Mouse (Mus musculus): ENCODE measurements at regions not wholly inside any gene's neighbourhood (a gene's known extent, or its start where the extent isn't known, plus 50 kb on each side); places are given as distances from the start of the nearest gene placed in this dataset.
A peak's percentile ranks its signal among the peaks of the same experiment; 100 is the strongest.

GRCm38 (mm10) chr1:26573798-26574450 is 113.3 kb downstream of the 4931408C20Rik start:
- peak; percentile 40; the same call in 1 of the 2 replicates for ATAC-seq (ENCODE audit: poor library complexity, severe bottlenecking)

- no peak for ATAC-seq (ENCODE audit: poor library complexity, severe bottlenecking)
Observed at GRCm38 (mm10) chr1:26559505-26559904, 127.8 kb downstream of the 4931408C20Rik start.

- no peak for ATAC-seq (ENCODE audit: poor library complexity, severe bottlenecking)
Observed at GRCm38 (mm10) chr1:26524537-26524936, 162.7 kb downstream of the 4931408C20Rik start.

GRCm38 (mm10) chr1:26511368-26511767 is 175.9 kb downstream of the 4931408C20Rik start:
- no peak for ATAC-seq (ENCODE audit: poor library complexity, severe bottlenecking)
